Mouse (Mus musculus) intestine, embryonic 16.5 days (tissue): ENCODE data around the gene Tagln2. TPM values are rescaled to one million over a fixed set of nuclear protein-coding genes. Genes with fewer than 3 reads are reported as not detected.

Experiments
- ATAC-seq: fragments of 200-750 bp; cut with Nextera tagmentation; 2 replicates; pipeline ENCODE4 v1.8.0; 2017; ENCODE audit warnings: moderate TSS enrichment, moderate library complexity
- H3K27ac ChIP-seq: fragments of 300-500 bp; sonication (generic); 2 replicates; pipeline ENCODE4 v1.5.1; 2014; ENCODE audit warnings: mild to moderate bottlenecking, low read length
- H3K27me3 ChIP-seq: fragments of 300-500 bp; sonication (generic); replicated peaks from 2 replicates; pipeline ENCODE4 v1.6.1; 2014; ENCODE audit warnings: low read length, control low read depth, mixed read lengths; ENCODE audit not compliant: control insufficient read depth, insufficient read depth
- H3K36me3 ChIP-seq: fragments of 300-500 bp; sonication (generic); 2 replicates; pipeline ENCODE4 v1.6.1; 2014; ENCODE audit warnings: low read length, control low read depth; ENCODE audit not compliant: control insufficient read depth, insufficient read depth
- H3K4me1 ChIP-seq: fragments of 300-500 bp; sonication (generic); 2 replicates; pipeline ENCODE4 v1.6.1; 2014; ENCODE audit warnings: low read length, control low read depth, mixed read lengths; ENCODE audit not compliant: control insufficient read depth, insufficient read depth
- H3K4me2 ChIP-seq: fragments of 300-500 bp; sonication (generic); 2 replicates; pipeline ENCODE4 v1.6.1; 2014; ENCODE audit warnings: low read depth, low read length, control low read depth
- H3K4me3 ChIP-seq: fragments of 300-500 bp; sonication (generic); 2 replicates; pipeline ENCODE4 v1.5.1; 2014; ENCODE audit warnings: mild to moderate bottlenecking, low read length
- H3K9ac ChIP-seq: fragments of 300-500 bp; sonication (generic); 2 replicates; pipeline ENCODE4 v1.6.1; 2014; ENCODE audit warnings: low read depth, low read length
- H3K9me3 ChIP-seq: fragments of 300-500 bp; sonication (generic); 2 replicates; pipeline ENCODE4 v1.6.1; 2016; ENCODE audit warnings: low read length, control low read depth; ENCODE audit not compliant: control insufficient read depth
- WGBS: fragments of 180-500 bp; shearing (Covaris S2); extraction: QIAGEN DNeasy Blood & Tissue Kit; methylation state at CpG from one replicate; pipeline ENCODE4 v1.1.7; 2014; 5-methylcytosine and 5-hydroxymethylcytosine counted together
- polyA plus RNA-seq: library from polyadenylated mRNA; unstranded; fragments of >200 nt; fragmentation: Nextera tagmentation; extraction: Ambion mirVana; gene quantifications from 2 replicates; pipeline ENCODE4 v1.2.1, GENCODE M21; 2015

Gene Tagln2
- polyA plus RNA-seq, 1 experiment from 2014 or later, result 470 TPM

DNA sequence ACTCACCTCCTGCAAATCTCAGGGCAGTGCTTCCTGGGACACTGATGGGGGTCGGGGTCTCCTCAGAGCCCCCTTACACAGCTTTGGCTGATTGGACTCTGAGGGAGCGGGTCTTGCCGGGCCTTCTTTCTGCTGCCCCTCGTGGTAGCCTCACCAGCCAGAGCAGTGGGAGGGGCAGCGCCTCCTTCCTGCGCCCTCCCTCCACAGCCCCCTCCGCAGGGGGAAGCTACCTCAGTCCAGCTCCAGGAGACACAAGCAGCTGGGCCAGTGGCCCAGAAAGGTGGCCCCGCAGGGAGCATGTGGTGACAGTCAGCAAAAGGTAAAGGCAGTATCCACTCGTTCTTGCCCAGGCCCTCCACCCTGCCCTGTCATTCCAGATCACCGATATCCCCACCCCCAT, 2.4 kb upstream of the Tagln2 start:
- no peaks in the 10 kb centered on the region for H3K27me3 ChIP-seq
- no peak overlapping the region for H3K9ac ChIP-seq
- ATAC-seq, result no peak
- no peak overlapping the region for H3K4me3 ChIP-seq
- peaks cover 11% of the 10 kb centered on the region for H3K4me1 ChIP-seq
- H3K27ac ChIP-seq, result no peak overlapping the region; the same call in 1 of the 2 replicates
- no peaks in the 10 kb centered on the region for H3K9me3 ChIP-seq
- 78% methylated on average over 10 of the region's 10 CpGs for WGBS
- peaks cover 10% of the 10 kb centered on the region; the same call in 1 of the 2 replicates for H3K36me3 ChIP-seq
- H3K4me2 ChIP-seq, result no peak overlapping the region

- Histone ChIP-seq H3K27ac (peak overlapping the region; percentile 93), H3K9ac (peak overlapping the region; percentile 86), H3K27me3 (no peaks in the 10 kb centered on the region), H3K4me1 (peaks cover 31% of the 10 kb centered on the region), H3K36me3 (peaks cover 14% of the 10 kb centered on the region; the same call in 1 of the 2 replicates), H3K4me3 (peak overlapping the region; percentile 79), H3K9me3 (no peaks in the 10 kb centered on the region), H3K4me2 (peak overlapping the region; percentile 64)
- WGBS, result 2% methylated on average over 56 of the region's 56 CpGs
- peak; percentile 43 for ATAC-seq
These were observed 864 bp downstream of the Tagln2 start for GRCm38 (mm10) chr1:172500451-172501370.

DNA sequence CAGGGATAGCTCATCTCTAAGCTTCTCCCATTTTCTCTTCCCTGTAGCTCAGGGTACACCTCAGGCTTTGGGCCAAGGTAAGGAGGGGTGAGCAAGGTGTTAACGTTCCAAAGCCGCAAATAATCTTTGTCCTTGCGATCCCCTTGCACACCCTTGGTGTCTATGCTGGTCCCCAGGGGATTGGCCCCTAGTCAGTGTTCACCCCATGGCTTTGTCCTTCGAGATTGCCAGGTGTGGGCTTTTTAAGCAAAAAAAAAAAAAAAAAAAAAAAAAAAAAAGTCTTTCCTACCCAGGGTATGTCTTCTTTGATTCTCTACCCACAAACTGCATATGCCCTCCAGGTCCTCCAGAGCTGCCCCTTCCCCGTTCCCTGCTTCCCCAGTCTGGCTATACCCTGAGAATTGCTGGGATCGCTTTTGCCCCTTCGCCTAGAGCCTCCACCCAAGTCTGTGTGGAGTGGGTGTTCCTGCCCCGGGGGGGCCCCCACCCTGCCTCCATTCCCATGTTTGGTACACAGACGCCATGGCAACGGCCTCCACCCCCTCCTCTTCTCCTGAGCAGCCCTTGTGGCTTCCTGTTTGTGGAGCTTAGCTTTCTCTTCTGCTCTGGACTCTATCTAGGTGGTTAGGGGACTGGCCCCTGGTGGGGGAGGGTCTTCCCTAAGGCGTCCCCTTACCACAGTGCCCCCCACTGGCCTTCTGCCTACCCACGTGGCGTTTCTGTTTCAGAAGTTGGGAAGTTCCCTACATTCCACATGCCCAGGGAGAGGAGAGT, 1.7 kb downstream of the Tagln2 start:
- no peaks in the 10 kb centered on the region for H3K27me3 ChIP-seq
- H3K27ac ChIP-seq, result peak overlapping the region; percentile 93
- 24% methylated on average over 13 of the region's 13 CpGs for WGBS
- H3K36me3 ChIP-seq, result peaks cover 15% of the 10 kb centered on the region; the same call in 1 of the 2 replicates
- H3K4me1 ChIP-seq, result peaks cover 31% of the 10 kb centered on the region
- H3K4me2 ChIP-seq, result peak overlapping the region; percentile 64
- no peaks in the 10 kb centered on the region for H3K9me3 ChIP-seq
- peak overlapping the region; percentile 79 for H3K4me3 ChIP-seq
- H3K9ac ChIP-seq, result peak overlapping the region; percentile 86
- ATAC-seq, result peak; percentile 7; the same call in 1 of the 2 replicates

DNA sequence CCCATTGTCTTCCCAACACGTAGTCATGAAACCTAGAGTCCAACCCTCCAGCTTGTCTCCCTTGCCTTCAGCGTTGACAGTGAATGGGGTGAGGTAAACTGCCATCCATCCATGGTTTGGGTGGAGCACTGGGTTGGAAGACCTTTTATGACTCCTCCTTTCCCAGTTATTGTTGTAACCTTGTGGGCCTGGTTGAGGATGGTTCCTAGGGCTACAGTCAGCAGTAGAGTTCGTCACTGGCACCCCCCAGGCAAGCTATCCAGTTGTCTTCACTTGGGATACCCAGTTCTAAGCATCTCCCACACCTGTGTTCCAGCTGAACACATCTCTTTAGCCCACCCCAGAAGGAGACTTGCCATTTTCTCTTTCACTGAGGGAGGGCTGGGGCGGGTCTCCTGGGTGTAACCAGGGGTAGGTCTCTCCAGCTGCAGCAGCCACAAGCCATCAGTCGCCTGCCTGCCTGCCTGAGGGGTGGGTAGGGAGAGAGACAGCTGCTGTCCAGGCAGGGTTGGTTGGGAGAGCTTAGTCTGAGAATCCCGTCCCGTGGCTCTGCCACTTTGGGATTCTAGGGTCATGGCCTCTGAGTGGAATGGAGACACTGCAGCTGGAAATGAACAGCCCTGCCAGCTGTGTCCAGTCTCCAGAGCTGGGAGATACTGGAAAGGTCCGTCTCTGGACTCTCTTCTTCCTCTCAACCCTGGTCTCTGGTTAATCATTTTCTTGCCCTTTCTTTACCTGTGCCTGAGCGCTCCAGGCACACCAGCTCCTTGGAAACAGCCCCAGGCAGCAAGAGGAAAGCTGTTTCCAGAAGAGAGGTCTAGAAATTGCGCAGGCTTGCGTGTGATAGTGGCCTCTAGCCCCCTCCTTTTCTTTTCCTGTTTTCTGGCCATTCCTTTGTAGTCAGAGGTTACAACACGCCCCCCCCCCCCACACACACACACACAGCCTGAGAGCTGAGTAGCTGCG, 2.6 kb downstream of the Tagln2 start:
- H3K9me3 ChIP-seq, result no peaks in the 10 kb centered on the region
- H3K9ac ChIP-seq, result peak overlapping the region; percentile 86
- H3K27ac ChIP-seq, result peak overlapping the region; percentile 93
- peak overlapping the region; percentile 64 for H3K4me2 ChIP-seq
- H3K4me1 ChIP-seq, result peaks cover 31% of the 10 kb centered on the region
- peak; percentile 14 for ATAC-seq
- H3K36me3 ChIP-seq, result peaks cover 21% of the 10 kb centered on the region
- H3K4me3 ChIP-seq, result peak overlapping the region; percentile 79
- no peaks in the 10 kb centered on the region for H3K27me3 ChIP-seq
- 19% methylated on average over 13 of the region's 13 CpGs for WGBS

- Histone ChIP-seq H3K27me3 (no peaks in the 10 kb centered on the region), H3K4me2 (peak overlapping the region; percentile 64), H3K4me3 (peak overlapping the region; percentile 79), H3K9ac (peak overlapping the region; percentile 86), H3K4me1 (peaks cover 34% of the 10 kb centered on the region), H3K36me3 (peaks cover 28% of the 10 kb centered on the region), H3K9me3 (no peaks in the 10 kb centered on the region), H3K27ac (peak overlapping the region; percentile 93)
- peak; percentile 5 for ATAC-seq
- WGBS, result 13% methylated on average over 14 of the region's 14 CpGs
These were observed 3.5 kb downstream of the Tagln2 start for GRCm38 (mm10) chr1:172503111-172503997.

- Histone ChIP-seq H3K27ac (no peak overlapping the region), H3K4me1 (peaks cover 34% of the 10 kb centered on the region), H3K4me2 (no peak overlapping the region), H3K9me3 (no peaks in the 10 kb centered on the region), H3K27me3 (no peaks in the 10 kb centered on the region), H3K9ac (no peak overlapping the region), H3K36me3 (peaks cover 28% of the 10 kb centered on the region), H3K4me3 (no peak overlapping the region)
- ATAC-seq, result no peak
- WGBS, result 81% methylated on average over 8 of the region's 8 CpGs
These were observed 4.9 kb downstream of the Tagln2 start for GRCm38 (mm10) chr1:172504756-172505155.

DNA sequence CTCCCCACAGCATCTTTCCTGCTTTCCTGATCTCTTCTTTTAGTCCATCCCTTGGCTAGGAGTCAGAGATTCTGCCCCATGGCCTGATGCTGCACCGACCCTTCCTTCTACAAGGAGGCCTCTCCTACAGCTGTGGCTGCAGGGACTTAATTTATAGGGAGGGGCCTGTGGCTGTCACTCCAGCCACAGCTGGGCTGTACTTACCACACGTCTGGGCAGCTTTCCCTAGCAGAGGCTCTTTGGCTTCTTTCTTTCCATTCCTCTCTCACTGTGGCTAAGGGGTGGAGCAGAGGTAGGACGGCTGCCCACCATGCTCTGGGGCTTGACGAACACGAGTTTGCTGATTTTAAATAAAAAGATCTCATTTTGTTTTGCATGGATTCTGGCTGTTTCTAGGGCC, 7.2 kb downstream of the Tagln2 start:
- no peaks in the 10 kb centered on the region for H3K27me3 ChIP-seq
- H3K4me1 ChIP-seq, result peaks cover 26% of the 10 kb centered on the region
- no peak overlapping the region for H3K27ac ChIP-seq
- H3K9ac ChIP-seq, result no peak overlapping the region
- no peaks in the 10 kb centered on the region for H3K9me3 ChIP-seq
- H3K4me2 ChIP-seq, result no peak overlapping the region
- 64% methylated on average over 5 of the region's 5 CpGs for WGBS
- no peak overlapping the region for H3K4me3 ChIP-seq
- no peak for ATAC-seq
- H3K36me3 ChIP-seq, result peaks cover 28% of the 10 kb centered on the region

DNA sequence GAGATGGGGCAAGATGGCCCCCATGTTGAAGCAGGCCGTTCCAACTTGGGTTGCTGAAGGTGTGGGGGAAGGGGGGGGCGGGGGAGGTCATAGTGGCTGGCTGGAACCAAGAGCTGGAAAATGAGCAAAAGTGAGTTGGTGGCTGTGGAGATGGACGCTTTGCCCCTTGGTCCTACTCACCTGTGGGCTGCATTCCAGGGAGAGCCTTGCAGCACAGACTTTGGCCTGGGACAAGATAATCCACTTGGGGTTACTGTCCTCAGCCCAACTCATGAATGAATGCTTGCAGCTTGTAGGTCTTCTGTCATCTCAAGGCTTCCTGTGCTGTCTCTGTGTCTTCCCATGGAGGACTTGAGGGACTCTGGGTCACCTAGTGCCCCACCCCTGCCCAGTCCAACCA, 7.9 kb downstream of the Tagln2 start:
- Histone ChIP-seq H3K4me2 (no peak overlapping the region), H3K9ac (no peak overlapping the region), H3K36me3 (peaks cover 28% of the 10 kb centered on the region), H3K4me3 (no peak overlapping the region), H3K4me1 (peaks cover 19% of the 10 kb centered on the region), H3K27me3 (no peaks in the 10 kb centered on the region), H3K27ac (no peak overlapping the region), H3K9me3 (no peaks in the 10 kb centered on the region)
- ATAC-seq, result no peak
- WGBS, result 91% methylated on average over 3 of the region's 3 CpGs
